Mouse (Mus musculus): ENCODE data around the gene Znrf1. TPM values are rescaled to one million over a fixed set of nuclear protein-coding genes. Genes with fewer than 3 reads are reported as not detected.

Gene Znrf1
- polyA plus RNA-seq, 1 experiment from 2014 or later = 11.0 TPM

GRCm38 (mm10) chr8:111528071-111528470 is 7.8 kb upstream of the Znrf1 start:
- H3K27ac ChIP-seq (ENCODE audit: low read length) = no peak overlapping the region
- H3K4me2 ChIP-seq (ENCODE audit: low read depth, low read length) = no peak overlapping the region
- WGBS = 80% methylated on average over 5 of the region's 5 CpGs
- no peaks in the 10 kb centered on the region for H3K36me3 ChIP-seq (ENCODE audit: control insufficient read depth, insufficient read depth, low read length)
- no peak overlapping the region for H3K4me3 ChIP-seq (ENCODE audit: low read length)
- no peak overlapping the region for H3K9ac ChIP-seq (ENCODE audit: low read depth, low read length)
- H3K9me3 ChIP-seq (ENCODE audit: control insufficient read depth, low read length) = no peaks in the 10 kb centered on the region
- no peak for ATAC-seq
- H3K27me3 ChIP-seq (replicated peaks; ENCODE audit: control insufficient read depth, insufficient read depth, low read length) = no peaks in the 10 kb centered on the region
- no peaks in the 10 kb centered on the region for H3K4me1 ChIP-seq (ENCODE audit: control insufficient read depth, insufficient read depth, low read length)

DNA sequence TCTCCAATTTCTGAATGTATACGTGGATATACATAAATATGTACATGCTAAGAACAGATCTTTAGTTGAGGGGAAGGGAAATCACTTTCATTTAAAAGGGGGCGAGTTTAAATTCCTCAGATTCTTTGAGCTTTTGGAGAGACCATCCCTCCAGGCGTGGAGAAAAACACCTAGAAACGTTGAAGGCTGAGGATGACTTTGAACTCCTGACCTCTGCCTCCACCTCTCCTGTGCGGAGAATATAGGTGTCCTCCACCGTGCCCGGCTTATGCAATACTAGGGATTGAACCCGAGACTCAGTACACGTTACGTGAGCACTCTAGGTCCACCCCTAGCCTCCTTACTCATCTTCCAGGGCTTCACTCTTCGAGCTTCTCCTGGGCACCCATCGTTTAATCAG is 4.7 kb upstream of the Znrf1 start:
- Histone ChIP-seq H3K36me3 (ENCODE audit: control insufficient read depth, insufficient read depth, low read length) (no peaks in the 10 kb centered on the region), H3K4me1 (ENCODE audit: control insufficient read depth, insufficient read depth, low read length) (no peaks in the 10 kb centered on the region), H3K4me2 (ENCODE audit: low read depth, low read length) (no peak overlapping the region), H3K4me3 (ENCODE audit: low read length) (no peak overlapping the region), H3K27me3 (replicated peaks; ENCODE audit: control insufficient read depth, insufficient read depth, low read length) (no peaks in the 10 kb centered on the region), H3K9ac (ENCODE audit: low read depth, low read length) (no peak overlapping the region), H3K27ac (ENCODE audit: low read length) (no peak overlapping the region), H3K9me3 (ENCODE audit: control insufficient read depth, low read length) (no peaks in the 10 kb centered on the region)
- ATAC-seq = no peak
- 66% methylated on average over 12 of the region's 12 CpGs for WGBS

DNA sequence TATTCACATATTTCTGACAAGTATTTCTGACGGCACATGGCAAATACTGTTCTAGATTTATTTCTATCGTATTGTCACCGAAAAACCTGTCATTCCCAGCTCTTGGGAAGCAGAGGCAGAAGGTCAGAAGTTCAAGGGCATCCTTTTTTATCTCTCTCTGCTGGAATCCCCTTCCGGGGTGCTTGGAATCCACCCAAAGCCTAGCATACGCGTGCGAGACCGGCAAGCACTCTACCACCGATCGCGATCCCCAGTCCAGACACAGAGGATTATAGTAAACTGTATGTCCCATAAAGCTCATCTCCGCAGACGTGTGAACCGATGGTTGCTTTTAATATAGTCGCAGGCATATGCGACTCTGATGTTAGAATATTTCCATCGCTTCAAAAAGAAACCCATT is 4.3 kb upstream of the Znrf1 start:
- whole genome bisulfite sequencing = 80% methylated on average over 17 of the region's 17 CpGs
- Histone ChIP-seq H3K27me3 (replicated peaks; ENCODE audit: control insufficient read depth, insufficient read depth, low read length) (no peaks in the 10 kb centered on the region), H3K4me2 (ENCODE audit: low read depth, low read length) (no peak overlapping the region), H3K36me3 (ENCODE audit: control insufficient read depth, insufficient read depth, low read length) (no peaks in the 10 kb centered on the region), H3K4me3 (ENCODE audit: low read length) (no peak overlapping the region), H3K9ac (ENCODE audit: low read depth, low read length) (no peak overlapping the region), H3K9me3 (ENCODE audit: control insufficient read depth, low read length) (no peaks in the 10 kb centered on the region), H3K4me1 (ENCODE audit: control insufficient read depth, insufficient read depth, low read length) (no peaks in the 10 kb centered on the region), H3K27ac (ENCODE audit: low read length) (no peak overlapping the region)
- no peak for ATAC-seq

DNA sequence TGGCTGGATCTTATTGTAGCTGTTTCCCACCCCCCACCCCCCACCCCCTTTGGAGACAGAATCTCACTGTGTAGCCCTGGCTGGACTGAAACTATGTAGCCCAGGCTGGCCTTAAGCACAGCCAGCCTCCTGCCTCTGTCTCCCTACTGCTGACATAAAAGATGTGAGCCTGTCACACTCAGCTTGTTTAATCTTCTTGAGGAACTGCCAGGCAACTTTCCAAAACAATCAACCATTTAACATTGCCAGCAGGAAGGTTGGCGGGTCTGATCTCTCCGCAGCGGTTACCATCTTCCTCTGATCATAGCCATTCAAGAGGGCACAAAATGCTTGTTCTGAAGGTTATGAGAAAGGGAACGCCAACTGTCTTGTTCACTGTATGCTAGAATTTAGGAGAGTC is 2.4 kb upstream of the Znrf1 start:
- Histone ChIP-seq H3K9me3 (ENCODE audit: control insufficient read depth, low read length) (no peaks in the 10 kb centered on the region), H3K27ac (ENCODE audit: low read length) (no peak overlapping the region), H3K4me1 (ENCODE audit: control insufficient read depth, insufficient read depth, low read length) (peaks cover 11% of the 10 kb centered on the region), H3K36me3 (ENCODE audit: control insufficient read depth, insufficient read depth, low read length) (no peaks in the 10 kb centered on the region), H3K4me2 (ENCODE audit: low read depth, low read length) (no peak overlapping the region), H3K27me3 (replicated peaks; ENCODE audit: control insufficient read depth, insufficient read depth, low read length) (no peaks in the 10 kb centered on the region), H3K4me3 (ENCODE audit: low read length) (no peak overlapping the region), H3K9ac (ENCODE audit: low read depth, low read length) (no peak overlapping the region)
- WGBS = 71% methylated on average over 4 of the region's 4 CpGs
- ATAC-seq = no peak

GRCm38 (mm10) chr8:111535491-111535890 is 406 bp upstream of the Znrf1 start:
- WGBS = 33% methylated on average over 5 of the region's 5 CpGs
- H3K36me3 ChIP-seq (ENCODE audit: control insufficient read depth, insufficient read depth, low read length) = no peaks in the 10 kb centered on the region
- no peaks in the 10 kb centered on the region for H3K9me3 ChIP-seq (ENCODE audit: control insufficient read depth, low read length)
- H3K4me1 ChIP-seq (ENCODE audit: control insufficient read depth, insufficient read depth, low read length) = peaks cover 22% of the 10 kb centered on the region
- peak overlapping the region; percentile 96; the same call in 1 of the 2 replicates for H3K4me3 ChIP-seq (ENCODE audit: low read length)
- H3K4me2 ChIP-seq (ENCODE audit: low read depth, low read length) = peak overlapping the region; percentile 94; the same call in 1 of the 2 replicates
- no peak for ATAC-seq
- no peak overlapping the region for H3K9ac ChIP-seq (ENCODE audit: low read depth, low read length)
- H3K27ac ChIP-seq (ENCODE audit: low read length) = no peak overlapping the region
- H3K27me3 ChIP-seq (replicated peaks; ENCODE audit: control insufficient read depth, insufficient read depth, low read length) = no peaks in the 10 kb centered on the region

DNA sequence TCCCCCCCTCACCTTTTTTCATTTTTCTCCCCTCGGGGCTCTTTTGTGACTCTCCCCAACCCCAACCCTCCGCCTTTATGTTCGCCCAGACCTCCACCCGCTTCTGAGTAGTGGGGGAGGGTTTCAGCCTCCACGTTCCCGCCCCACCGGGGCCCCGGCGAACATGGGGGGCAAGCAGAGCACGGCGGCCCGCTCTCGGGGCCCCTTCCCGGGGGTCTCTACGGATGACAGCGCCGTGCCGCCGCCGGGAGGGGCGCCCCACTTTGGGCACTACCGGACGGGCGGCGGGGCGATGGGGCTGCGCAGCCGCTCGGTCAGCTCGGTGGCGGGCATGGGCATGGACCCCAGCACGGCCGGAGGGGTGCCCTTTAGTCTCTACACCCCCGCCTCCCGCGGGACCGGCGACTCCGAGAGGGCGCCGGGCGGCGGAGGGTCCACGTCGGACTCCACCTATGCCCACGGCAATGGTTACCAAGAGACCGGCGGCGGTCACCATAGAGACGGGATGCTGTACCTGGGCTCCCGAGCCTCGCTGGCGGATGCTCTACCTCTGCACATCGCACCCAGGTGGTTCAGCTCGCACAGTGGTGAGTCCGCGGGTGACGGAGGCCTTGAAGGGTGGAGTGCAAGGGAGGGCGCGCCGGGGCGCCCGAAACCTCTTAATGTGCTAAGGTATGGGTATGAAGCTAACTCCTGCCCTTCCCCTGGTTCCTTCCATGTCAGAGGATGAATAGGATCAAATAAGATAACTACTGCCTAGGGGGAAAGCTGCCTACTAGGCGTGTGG is 1.3 kb downstream of the Znrf1 start:
- peak overlapping the region; percentile 96 for H3K4me3 ChIP-seq (ENCODE audit: low read length)
- peaks cover 27% of the 10 kb centered on the region for H3K4me1 ChIP-seq (ENCODE audit: control insufficient read depth, insufficient read depth, low read length)
- H3K9ac ChIP-seq (ENCODE audit: low read depth, low read length) = peak overlapping the region; percentile 93
- H3K27me3 ChIP-seq (replicated peaks; ENCODE audit: control insufficient read depth, insufficient read depth, low read length) = no peaks in the 10 kb centered on the region
- no peaks in the 10 kb centered on the region for H3K36me3 ChIP-seq (ENCODE audit: control insufficient read depth, insufficient read depth, low read length)
- ATAC-seq = peak; percentile 32
- H3K4me2 ChIP-seq (ENCODE audit: low read depth, low read length) = peak overlapping the region; percentile 94
- peak overlapping the region; percentile 88 for H3K27ac ChIP-seq (ENCODE audit: low read length)
- no peaks in the 10 kb centered on the region for H3K9me3 ChIP-seq (ENCODE audit: control insufficient read depth, low read length)
- WGBS = under 1% methylated on average over 58 of the region's 64 CpGs

- ATAC-seq = no peak
- Histone ChIP-seq H3K36me3 (ENCODE audit: control insufficient read depth, insufficient read depth, low read length) (no peaks in the 10 kb centered on the region), H3K9ac (ENCODE audit: low read depth, low read length) (peak overlapping the region; percentile 93), H3K9me3 (ENCODE audit: control insufficient read depth, low read length) (no peaks in the 10 kb centered on the region), H3K27me3 (replicated peaks; ENCODE audit: control insufficient read depth, insufficient read depth, low read length) (no peaks in the 10 kb centered on the region), H3K4me2 (ENCODE audit: low read depth, low read length) (peak overlapping the region; percentile 94), H3K27ac (ENCODE audit: low read length) (peak overlapping the region; percentile 28; the same call in 1 of the 2 replicates), H3K4me3 (ENCODE audit: low read length) (peak overlapping the region; percentile 96), H3K4me1 (ENCODE audit: control insufficient read depth, insufficient read depth, low read length) (peaks cover 27% of the 10 kb centered on the region)
- 5% methylated on average over 8 of the region's 8 CpGs for WGBS
Observed at GRCm38 (mm10) chr8:111537765-111538158, 1.9 kb downstream of the Znrf1 start.

DNA sequence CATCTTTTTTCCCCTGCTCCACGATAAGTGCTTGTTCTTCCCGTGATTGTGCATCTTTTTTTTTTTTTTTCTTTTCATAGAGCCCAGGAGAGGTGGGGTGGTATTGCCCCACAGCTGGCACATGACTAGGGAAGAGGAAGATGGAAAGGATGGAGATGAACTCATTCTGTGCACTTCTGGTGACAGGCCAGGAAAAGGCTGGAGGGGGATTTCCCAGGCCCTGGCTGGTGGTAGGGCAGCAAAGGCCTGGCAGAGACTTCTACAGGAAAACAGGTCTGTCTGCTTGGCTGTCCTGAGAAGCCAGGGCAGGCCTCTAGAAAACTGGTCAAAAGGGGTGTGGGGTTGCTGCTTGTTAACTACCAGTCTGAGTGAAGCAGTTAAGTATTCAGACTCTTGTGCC is 2.3 kb downstream of the Znrf1 start:
- Histone ChIP-seq H3K4me2 (ENCODE audit: low read depth, low read length) (peak overlapping the region; percentile 94), H3K27me3 (replicated peaks; ENCODE audit: control insufficient read depth, insufficient read depth, low read length) (no peaks in the 10 kb centered on the region), H3K36me3 (ENCODE audit: control insufficient read depth, insufficient read depth, low read length) (no peaks in the 10 kb centered on the region), H3K4me1 (ENCODE audit: control insufficient read depth, insufficient read depth, low read length) (peaks cover 27% of the 10 kb centered on the region), H3K27ac (ENCODE audit: low read length) (no peak overlapping the region), H3K9me3 (ENCODE audit: control insufficient read depth, low read length) (no peaks in the 10 kb centered on the region), H3K9ac (ENCODE audit: low read depth, low read length) (peak overlapping the region; percentile 93), H3K4me3 (ENCODE audit: low read length) (peak overlapping the region; percentile 96)
- 10% methylated on average over 2 of the region's 2 CpGs for WGBS
- ATAC-seq = no peak

- no peaks in the 10 kb centered on the region for H3K36me3 ChIP-seq (ENCODE audit: control insufficient read depth, insufficient read depth, low read length)
- H3K4me3 ChIP-seq (ENCODE audit: low read length) = peak overlapping the region; percentile 24
- WGBS = 55% methylated on average over 10 of the region's 10 CpGs
Observed at GRCm38 (mm10) chr8:111539422-111540076, 3.7 kb downstream of the Znrf1 start.

More at GRCm38 (mm10) chr8:111539422-111540076, 3.7 kb downstream of the Znrf1 start:
- peak overlapping the region; percentile 44 for H3K4me2 ChIP-seq (ENCODE audit: low read depth, low read length)
- no peak overlapping the region for H3K27ac ChIP-seq (ENCODE audit: low read length)
- H3K27me3 ChIP-seq (replicated peaks; ENCODE audit: control insufficient read depth, insufficient read depth, low read length) = no peaks in the 10 kb centered on the region
- peaks cover 27% of the 10 kb centered on the region for H3K4me1 ChIP-seq (ENCODE audit: control insufficient read depth, insufficient read depth, low read length)
- 0 out of 2 replicates have a peak, but pooled peaks cover 2% of the 10 kb centered on the region for H3K9me3 ChIP-seq (ENCODE audit: control insufficient read depth, low read length)
- ATAC-seq = no peak
- 0 out of 2 replicates have a peak overlapping the region, but pooled peaks have one; percentile 19 for H3K9ac ChIP-seq (ENCODE audit: low read depth, low read length)

Measured in intestine, embryonic 16.5 days (tissue).